Mouse (Mus musculus) lung, postnatal 10 days (tissue): ENCODE results near the gene Dhrs7b.
A peak's percentile ranks its signal among the peaks of the same experiment; 100 is the strongest.
"Not testable (repeated sequence)": the region's sequence is repeated elsewhere in the genome, so short reads cannot be mapped to it uniquely, and the experiment has no call there.

Source experiments
- DNase-seq: peaks from one replicate; pipeline ENCODE4 v3.0.0; 2021

Gene Dhrs7b

DNA sequence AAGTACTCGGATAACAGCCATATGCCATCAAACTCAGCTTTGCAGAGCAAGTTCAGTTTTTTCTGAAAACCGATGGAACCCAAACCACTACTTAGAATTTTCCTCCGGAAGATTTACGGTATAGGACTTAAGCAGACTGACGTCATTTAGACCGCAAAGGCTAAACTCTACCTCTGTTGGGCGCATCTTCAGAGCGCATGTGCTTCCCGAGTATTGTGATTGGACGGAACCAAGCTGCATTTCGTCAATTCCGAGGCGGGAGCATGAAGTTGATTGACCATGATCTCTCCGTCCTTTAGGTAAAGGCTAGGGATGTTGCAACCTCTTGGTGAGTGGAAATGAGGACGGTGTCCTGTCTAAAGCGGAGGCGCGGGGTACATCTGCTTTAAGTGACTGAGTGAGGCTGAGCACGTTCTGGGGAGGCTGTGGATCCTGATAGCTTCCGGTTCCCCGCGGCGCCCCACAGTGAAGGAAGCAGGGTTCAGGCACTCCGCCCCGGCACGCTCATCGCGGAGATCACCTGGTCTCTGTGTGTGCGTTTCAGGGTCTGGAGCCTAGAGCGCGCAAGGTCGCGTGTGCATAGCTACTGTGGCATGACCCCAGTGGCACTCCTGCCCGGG, at the start of gene Dhrs7b:
Gene Dhrs7b (plus strand): TSS at position 199 of the 620 bp plus-strand sequence.
- DNase-seq, result peak; percentile 92

DNA sequence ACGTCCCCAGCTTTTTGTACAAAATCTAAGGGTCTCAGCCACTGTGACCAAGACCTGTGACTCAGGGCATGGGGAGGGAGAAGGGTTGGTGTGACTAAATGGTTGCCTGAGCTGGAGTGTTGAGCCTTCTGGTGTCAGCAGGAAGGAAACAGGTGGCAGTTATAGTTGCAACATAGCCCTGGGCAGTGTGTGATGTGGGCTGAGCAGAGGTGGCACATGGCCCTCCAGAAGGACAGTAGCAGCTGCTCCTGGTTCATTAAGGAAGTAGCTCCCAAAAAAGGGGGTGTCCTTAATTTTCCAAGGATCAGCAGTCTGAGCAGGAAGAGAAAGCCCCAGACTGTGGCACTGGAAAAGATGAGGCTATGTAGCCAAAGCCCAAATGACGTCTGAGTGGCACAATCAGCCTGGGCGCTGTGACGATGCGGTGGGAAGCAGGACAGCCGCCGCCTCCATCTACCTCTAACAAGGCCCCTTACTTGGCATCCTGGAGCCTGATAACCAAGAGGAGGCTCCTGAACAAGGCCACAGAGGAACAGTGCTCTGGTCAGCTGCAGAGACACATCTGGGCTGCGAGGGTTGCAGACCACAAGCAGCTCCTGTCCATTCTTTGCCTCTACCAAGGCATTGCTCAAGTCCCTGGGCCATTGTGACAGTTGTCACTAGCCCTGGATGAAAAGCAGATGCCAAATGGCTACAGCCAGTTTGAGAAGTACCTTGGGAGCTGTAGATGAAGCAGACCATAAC, 46.1 kb upstream of the Dhrs7b start:
- DNase-seq, result no peak

DNA sequence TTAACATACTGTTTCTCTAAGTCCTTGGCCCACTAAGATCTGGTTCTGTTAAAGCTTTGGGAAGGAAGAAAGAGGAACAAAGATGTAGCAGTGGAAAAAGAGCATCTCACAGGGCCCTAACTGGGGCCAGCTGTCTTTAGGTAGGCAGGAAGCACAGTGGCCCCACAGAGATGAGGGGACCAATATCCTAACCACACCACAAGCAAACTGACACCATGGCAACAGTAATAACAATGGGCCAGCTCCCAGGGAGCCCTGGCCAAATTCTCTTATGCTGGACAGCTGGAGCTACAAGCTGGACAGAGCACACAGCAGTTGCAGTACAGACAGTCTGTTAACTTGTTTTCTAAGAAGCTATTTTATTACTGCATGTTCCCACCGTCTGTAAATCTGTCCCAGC, 42.8 kb upstream of the Dhrs7b start:
- no peak for DNase-seq

DNA sequence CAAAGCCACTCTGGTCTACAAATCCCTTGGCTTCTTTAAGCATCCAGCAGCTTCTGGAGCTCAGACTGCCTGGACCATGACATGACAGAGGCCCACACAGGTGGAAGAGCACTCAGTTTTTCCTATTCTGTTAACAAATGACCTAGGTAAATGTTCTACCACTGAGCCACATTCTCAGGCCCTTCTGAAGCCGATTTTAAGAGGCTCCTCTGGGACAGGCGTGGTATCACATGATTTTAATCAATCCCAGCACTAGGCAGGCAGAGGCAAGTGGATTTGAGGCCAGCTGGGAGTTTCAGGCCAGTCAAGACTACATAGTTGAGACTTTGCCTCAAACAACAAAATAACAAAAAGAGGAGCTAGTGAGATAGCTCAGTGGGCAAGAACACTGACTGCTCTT, 40.0 kb upstream of the Dhrs7b start:
- no peak for DNase-seq

DNA sequence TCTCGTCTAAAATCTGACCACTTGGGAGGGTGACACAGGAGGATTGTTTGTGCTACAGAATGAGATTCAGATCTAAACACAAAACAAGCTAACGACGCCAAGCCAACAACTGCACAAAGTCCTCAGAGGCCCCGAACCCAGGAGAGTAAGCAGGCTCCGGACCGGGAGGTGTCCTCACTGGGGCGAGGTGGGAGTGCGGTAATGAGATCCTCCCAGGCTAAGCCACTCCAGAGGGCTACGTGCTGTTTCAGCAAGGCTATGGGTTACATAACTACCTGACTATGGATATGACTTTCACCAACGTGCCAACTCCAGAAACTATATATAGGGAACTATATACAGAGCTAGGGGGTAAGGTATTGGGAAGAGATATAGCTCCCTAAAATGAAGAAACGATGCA, 34.1 kb upstream of the Dhrs7b start:
- no peak for DNase-seq

DNA sequence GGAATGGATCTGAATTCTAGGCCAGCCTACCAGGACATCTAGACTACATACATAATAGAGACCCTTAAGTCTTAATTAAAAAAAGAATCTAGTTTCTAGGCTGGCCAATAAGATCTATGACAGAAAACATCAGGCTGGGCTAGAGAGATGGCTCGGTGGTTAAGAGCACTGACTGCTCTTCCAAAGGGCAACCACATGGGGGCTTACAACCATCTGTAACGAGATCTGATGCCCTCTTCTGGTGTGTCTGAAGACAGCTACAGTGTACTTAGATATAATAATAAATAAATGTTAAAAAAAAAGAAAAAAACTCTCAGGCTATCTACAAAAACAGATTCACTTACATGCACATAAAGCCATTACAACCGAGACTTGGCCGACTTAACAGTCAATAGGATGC, 30.5 kb upstream of the Dhrs7b start:
- DNase-seq, result no peak

DNA sequence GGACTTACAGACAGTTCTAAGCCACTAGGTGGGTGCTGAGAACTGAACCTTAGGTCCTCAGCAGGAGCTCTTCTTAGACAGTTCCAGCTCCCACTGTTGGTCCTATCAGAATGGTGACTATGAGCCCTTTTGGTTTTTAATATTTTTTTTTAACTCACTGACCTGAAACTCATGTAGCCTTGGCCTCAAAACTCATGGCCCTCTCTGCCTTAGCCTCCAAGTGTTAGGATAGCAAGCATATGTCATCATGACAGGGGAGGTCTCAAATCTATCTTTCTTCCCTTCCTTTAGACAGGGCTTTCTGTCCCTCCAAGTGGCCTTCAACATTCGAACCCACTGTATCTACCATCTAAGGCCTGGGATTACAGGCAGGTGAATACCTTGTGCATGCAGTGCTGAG, 29.5 kb upstream of the Dhrs7b start:
- DNase-seq, result no peak

DNA sequence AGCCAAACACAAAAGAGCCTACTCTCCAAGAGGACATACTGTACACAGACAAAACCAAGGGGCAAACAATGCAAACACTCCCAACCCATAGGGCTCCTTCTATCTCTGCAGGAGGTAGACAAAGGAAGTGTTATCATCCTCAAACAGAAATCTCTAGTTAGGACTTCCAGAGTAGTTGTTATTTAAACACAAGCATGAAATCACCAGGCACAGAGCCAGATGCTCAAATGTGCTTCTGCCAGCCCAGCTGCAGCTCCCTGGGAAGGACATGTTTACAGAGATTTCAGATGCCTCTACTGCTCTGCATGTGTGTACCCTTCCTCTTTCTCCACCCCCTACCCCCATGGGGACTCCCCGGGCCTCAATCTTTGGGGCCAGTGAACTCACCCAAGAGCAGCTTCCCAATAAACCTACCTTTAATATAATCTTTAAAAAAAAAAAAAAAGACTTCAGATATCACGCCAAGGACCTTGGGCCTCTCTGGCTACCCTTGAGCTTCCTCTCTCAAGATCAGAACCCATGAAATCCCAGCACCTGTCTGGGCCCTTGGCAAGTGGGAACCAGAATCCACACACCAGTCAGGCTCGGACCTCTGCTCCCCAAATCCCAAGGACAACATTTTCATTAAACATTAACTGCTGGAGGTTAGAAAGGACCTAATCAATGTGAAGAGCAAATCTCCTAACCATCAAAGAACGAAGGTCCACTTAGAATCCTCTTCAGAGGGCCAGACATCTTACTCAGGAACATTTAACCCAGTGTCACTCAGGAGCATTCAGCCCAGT, 22.0 kb upstream of the Dhrs7b start:
- DNase-seq, result peak; percentile 80

DNA sequence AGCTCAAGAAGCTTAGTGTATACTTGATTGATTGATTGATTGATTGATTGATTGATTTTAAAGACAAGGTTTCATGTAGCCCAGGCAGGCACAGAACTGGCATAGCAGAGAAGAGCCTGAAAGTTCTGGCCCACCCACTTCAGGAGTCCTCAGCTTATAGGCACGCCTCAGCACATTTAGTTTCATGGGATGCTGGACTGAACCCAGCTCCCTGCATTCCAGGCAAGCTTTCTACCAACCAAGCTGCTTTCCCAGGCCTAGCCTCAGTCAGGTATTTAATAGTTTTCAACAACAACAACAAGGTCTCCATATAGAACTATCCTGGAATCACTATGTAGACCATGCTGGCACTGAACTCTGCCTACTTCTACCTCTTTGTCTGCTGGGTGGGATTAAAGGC, 20.9 kb upstream of the Dhrs7b start:
- DNase-seq, result no peak

DNA sequence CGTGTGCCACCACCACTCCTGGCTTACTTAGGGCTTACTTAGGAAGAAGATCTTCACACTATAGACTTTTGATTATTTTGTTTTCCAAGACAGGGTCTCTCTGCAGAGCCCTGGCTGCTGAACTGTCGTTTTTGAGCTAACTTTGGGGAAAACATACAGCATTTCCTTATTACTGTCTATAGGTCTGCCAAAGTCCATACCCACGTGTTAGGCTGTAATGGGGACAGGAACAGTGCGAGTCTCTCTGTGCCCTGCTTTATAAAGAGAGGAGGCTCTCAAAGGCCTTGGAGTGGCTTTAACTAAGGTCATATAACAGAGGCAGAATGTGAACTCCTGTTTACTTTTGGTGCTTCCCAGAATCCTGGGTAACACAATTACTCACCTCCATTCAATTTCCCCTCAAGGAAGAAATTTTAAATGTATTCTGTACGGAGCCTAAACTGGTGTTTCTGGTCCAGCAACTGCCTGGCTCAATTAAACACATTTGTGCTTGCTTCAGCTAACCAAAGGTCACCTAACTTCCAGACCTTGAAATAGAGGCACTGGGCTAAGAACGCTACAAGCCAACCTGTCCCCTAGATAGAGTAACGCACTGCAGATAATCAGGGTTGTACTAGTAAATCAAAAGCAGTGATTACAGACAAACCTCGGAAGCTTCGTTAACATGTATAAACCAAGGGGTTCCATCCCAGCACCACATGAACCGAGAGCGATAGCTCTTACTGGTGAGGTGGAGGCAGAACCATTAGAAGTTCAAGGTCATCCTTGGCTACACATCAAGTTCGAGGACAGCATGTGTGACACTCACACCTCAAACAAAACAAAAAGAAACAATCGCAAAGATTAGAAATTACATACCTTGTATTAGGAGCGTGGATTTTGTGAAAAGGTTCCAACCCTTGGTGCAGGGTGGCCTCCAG, 20.1 kb upstream of the Dhrs7b start:
- no peak for DNase-seq

DNA sequence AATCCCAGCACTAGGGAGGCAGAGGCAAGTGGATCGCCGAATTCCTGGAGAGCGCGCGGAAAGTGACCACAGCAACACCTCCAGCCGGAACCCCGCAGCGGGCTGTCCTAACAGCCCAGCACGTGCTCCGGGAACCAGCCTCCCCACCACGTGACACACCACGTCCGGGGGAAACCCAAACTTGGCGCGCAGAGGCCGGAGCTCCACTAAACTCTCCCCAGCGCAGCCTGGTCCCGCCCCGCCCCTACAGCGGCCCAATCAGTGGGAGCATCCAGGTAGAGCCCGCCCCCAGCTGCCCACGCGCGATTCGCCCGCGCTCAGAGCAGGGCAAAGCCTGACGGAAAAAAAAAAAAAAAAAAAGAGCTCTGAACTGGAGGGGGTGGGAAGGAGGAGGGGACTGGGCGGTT, 19.4 kb upstream of the Dhrs7b start:
- peak; percentile 97 for DNase-seq

DNA sequence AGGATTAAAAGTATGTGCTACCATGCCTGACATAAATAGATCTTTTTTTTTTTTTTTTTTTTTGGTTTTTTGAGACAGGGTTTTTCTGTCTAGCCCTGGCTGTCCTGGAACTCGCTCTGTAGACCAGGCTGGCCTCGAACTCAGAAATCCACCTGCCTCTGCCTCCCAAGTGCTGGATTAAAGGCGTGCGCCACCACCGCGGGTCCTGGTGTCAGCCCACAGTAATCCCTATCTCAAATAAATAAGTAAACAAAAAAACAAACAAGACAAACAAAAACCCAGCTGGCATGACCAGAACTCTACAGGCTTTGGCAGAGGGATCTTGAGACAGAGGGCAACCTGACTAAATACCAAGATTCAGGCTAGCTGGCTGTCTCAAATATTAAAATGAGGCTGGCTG, 18.8 kb upstream of the Dhrs7b start, which contains the start of gene Shmt1:
Gene Shmt1 (minus strand): TSS at position 101 of the 400 bp plus-strand sequence.
- not testable (repeated sequence) for DNase-seq

DNA sequence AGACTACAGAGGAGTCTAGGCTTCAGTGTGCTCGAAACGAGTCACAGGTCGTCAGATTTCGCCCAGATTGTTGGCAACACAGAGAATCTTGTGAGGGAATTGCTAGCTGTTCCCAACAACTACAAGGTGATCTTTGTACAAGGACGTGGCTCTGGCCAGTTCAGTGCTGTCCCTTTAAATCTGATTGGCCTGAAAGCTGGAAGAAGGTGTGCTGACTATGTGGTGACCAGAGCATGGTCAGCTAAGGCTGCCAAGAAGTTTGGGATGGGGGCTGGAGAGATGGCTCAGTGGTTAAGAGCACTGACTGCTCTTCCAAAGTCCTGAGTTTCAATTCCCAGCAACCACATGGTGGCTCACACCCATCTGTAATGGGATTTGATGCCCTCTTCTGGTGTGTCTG, 14.0 kb upstream of the Dhrs7b start:
- DNase-seq, result no peak

DNA sequence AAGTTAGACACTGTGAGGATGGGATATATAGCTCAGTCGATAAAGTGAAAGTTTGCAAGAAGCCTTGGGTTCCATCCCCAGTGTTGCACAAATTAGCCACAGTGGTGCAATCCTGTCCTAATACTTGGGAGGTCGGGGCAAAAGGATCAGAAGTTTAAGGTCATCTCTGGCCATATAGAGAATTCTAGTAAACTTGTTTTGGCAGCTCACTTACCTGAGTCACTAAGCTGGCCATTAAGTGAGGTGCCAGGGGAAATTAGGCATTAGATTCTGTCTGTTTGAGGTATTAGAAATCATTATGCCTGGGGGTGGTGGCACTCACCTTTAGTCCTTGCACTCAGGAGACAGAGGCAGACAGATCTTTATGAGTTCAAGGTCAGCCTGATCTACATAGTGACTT, 6.7 kb upstream of the Dhrs7b start:
- DNase-seq, result no peak

DNA sequence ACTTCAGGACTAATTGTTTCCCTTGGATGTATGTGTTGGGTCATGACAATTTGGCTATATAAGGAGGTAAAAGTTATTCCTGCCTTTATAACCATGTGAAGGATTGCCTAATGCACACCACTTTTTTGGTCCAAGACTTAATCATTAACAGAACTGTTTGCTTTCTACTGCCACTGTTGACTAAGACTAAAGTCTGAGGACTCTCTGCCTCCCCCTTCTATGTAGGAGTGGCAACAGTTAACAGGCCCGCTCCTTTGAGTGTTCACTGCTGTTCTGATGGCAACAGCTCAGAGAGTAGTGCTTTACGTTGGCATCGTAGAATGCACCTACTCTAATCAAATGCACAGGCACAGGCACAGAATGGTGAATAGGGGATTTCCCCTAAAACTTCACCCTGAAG, 5.2 kb upstream of the Dhrs7b start:
- DNase-seq, result peak; percentile 39

DNA sequence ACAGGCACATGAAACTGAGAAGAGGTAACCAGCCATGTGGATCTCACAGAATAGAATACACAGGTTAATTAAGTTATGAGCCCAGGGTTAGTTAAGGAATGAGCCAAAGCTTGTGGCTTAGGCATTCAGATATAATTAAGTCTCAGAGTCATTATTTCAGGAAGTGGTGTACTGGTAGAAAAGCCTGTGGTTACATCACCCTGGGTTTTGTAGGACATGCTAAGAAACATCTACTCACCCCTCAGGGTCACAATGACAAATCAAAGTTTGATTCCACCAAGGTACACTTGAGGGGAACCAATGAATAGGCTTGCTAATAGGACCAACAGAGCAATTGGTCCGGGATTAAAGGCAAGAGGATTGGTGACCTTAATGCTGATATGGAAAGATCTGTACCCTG, 3.7 kb upstream of the Dhrs7b start:
- DNase-seq, result no peak

DNA sequence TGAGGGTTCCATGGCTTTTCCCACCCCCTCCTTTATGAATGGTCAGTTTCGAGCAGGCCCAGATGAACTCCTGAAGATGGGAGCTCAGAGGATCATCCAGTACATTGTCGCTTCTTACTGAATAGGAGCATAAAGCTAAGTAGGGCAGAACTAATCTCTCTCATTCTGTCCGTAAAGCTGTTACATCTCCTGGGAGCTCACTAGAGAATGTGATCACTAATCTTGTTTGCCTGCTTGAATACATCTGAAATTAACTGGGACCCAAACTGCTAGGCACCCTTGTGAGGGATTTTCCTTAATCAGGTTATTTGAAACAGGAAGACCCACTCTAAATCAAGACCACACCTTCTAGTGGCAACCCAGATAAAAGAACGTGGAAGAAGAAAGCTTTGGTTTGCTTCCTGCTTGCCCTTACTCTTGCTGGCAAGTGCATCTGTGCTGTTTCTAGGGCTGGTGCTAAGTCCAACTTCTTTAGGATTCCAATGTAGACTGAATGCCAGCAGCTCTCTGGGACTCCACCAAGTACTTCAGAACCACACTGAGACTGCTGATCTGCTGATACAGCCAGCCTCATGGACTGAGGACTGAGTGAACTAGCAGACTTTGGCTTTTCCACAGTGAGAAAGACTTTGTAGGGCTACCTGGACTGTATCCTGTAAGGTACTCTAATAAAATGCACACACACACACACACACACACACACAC, 3.0 kb upstream of the Dhrs7b start:
- DNase-seq, result no peak

DNA sequence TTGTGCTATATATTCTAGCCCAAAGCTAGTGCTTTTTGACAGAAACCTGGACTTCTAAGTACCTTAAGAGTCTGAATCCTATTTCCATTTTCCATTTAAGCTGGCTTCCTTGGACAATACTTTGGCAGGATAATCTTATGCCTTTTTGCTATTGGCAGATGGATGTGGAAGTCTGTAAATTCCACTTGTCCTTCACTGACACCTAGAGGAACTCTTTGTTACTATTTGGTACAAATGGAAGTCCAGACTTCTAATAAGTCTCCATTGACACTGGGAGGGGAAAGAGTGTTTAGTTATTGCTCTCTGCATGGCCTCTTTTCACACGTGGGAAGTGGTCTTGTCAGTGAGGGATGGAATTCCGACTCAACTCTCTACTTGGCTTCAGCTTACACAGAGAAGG, 1.5 kb upstream of the Dhrs7b start:
- DNase-seq, result peak; percentile 28

DNA sequence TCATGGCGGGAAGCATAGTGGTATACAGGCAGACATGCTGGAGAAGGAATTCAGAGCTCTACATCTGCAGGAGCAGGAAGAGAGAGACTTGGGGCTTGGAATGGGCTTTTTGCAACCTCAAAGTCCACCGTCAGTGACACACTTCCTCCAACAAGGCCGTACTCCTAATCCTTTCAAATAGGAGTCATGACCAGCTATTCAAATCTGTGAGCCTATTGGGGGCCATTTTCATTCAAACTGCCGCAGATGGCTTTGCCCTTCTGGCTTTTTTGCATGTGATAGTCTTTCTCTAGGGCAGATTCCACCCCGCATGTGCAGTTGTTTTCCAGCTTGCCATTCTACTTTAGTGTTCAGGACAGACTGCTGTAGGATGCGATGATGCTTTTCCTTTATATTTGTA, 6.5 kb downstream of the Dhrs7b start:
- no peak for DNase-seq

DNA sequence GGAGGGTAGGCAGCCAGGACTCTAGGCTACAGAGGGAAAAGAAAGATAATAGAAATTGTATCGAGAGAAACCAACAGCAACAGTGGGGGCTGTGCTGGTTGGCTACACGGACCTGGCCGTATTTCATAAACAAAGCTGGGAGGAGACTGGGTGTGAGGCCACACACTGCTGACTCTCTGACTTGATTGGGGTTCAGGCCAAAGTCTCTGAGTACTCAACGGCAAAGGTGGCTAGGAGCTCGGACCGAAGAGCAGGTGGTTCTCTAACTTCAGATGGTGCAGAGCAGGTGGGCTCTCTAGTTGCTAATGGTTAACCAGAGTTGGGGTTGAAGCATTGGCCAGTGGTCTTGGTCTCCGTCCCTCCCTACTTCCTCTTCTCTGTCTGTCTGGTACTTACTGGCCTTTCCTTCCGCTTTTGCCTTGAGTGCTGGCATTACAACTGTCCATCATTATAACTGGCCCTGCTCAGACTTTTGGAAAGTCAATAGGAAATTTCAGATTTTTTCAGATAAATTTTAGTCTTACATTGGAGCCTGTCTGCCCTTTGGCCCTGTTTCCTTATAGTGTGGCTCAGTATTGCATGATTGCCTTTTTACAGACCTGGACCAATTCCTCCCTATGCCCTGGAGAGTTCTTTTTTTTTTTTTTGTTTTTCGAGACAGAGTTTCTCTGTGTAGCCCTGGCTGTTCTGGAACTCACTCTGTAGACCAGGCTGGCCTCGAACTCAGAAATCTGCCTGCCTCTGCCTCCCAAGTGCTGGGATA, 7.4 kb downstream of the Dhrs7b start:
- no peak for DNase-seq

DNA sequence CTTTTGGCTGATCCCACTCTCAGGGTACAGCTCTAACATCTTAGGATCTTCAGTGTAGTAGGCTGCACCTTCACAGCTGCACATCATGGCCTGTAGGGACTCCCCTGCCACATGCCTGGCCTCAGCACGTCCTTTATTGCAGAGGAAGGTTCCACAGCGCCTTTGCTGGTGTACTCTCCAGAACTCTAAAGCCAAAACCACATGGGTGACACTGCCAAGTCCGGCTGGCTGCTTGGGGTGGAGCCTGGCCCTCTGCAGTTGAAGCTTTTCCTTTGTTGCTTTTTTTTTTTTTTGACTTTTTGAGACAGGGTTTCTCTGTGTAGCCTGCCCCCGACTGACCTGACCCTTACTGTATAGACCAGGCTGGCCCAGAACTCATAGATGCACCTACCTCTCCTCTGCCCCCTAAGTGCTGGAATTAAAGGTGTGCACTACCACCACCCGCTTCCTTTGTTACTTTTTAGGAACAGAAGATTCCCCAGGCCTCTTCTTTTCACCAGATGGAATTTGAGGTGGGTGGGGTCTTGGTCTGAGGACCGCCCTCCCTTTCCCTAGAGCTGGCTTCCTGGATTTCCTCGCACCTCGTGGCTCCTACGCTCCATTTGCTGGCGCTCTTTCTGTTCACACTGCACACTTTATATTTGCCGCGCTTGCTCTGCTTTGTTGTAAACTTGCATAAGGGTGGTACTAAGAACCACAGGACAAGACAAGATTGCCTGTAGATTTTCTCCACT, 11.2 kb downstream of the Dhrs7b start:
- peak; percentile 68 for DNase-seq
